Mouse (Mus musculus) heart, postnatal 0 days (tissue): Measurements from ENCODE around the gene Rassf2. TPM values are rescaled to one million over a fixed set of nuclear protein-coding genes. Genes with fewer than 3 reads are reported as not detected.

ENCODE experiments used
- ATAC-seq: fragments of 200-750 bp; cut with Nextera tagmentation; 2 replicates; pipeline ENCODE4 v1.8.0; 2017; ENCODE audit warnings: low read depth, moderate number of reproducible peaks, moderate library complexity; ENCODE audit not compliant: insufficient read depth
- DNase-seq: peaks from one replicate; pipeline ENCODE4 v3.0.0-alpha.2; 2016; ENCODE audit warnings: low spot score
- H3K27ac ChIP-seq: fragments of 300-500 bp; sonication (generic); 2 replicates; pipeline ENCODE4 v1.5.1; 2014; ENCODE audit warnings: low read depth, mild to moderate bottlenecking
- H3K27me3 ChIP-seq: fragments of 300-500 bp; sonication (generic); 2 replicates; pipeline ENCODE4 v1.6.1; 2014; ENCODE audit warnings: low read length, mixed read lengths; ENCODE audit not compliant: control insufficient read depth, insufficient read depth
- H3K36me3 ChIP-seq: fragments of 300-500 bp; sonication (generic); replicated peaks from 2 replicates; pipeline ENCODE4 v1.6.1; 2014; ENCODE audit warnings: low read length, mixed read lengths; ENCODE audit not compliant: control insufficient read depth, insufficient read depth
- H3K4me1 ChIP-seq: fragments of 300-500 bp; sonication (generic); 2 replicates; pipeline ENCODE4 v1.6.1; 2014; ENCODE audit warnings: antibody characterized with exemption; ENCODE audit not compliant: control insufficient read depth, insufficient read depth
- H3K4me2 ChIP-seq: fragments of 300-500 bp; sonication (generic); 2 replicates; pipeline ENCODE4 v1.6.1; 2014; ENCODE audit warnings: low read depth, mild to moderate bottlenecking, low read length, moderate library complexity
- H3K4me3 ChIP-seq: fragments of 300-500 bp; sonication (generic); 2 replicates; pipeline ENCODE4 v1.5.1; 2014; ENCODE audit warnings: low read depth, low read length
- H3K9ac ChIP-seq: fragments of 300-500 bp; sonication (generic); replicated peaks from 2 replicates; pipeline ENCODE4 v1.6.1; 2014; ENCODE audit warnings: low read depth, low read length, mixed read lengths
- H3K9me3 ChIP-seq: fragments of 300-500 bp; sonication (generic); replicated peaks from 2 replicates; pipeline ENCODE4 v1.6.1; 2016; ENCODE audit warnings: low read length; ENCODE audit not compliant: control insufficient read depth
- CTCF ChIP-seq: IDR thresholded peaks from 2 replicates; pipeline ENCODE4 v1.5.1; 2016; ENCODE audit warnings: antibody characterized with exemption, control low read depth, low read depth
- EP300 ChIP-seq: IDR thresholded peaks from 2 replicates; pipeline ENCODE4 v1.6.1; 2016; ENCODE audit warnings: antibody characterized with exemption, low read depth
- WGBS: fragments of 180-500 bp; shearing (Covaris S2); extraction: QIAGEN DNeasy Blood & Tissue Kit; methylation state at CpG from one replicate; pipeline ENCODE4 v1.1.7; 2014; 5-methylcytosine and 5-hydroxymethylcytosine counted together
- polyA plus RNA-seq: library from polyadenylated mRNA; unstranded; fragments of >200 nt; fragmentation: Nextera tagmentation; extraction: Ambion mirVana; gene quantifications from 2 replicates; pipeline ENCODE4 v1.2.1, GENCODE M21; 2015
- total RNA-seq: library from RNA; depleted of rRNA; stranded (reverse); fragments of >200 nt; gene quantifications from 2 replicates; pipeline ENCODE4 v1.2.3, GENCODE M21; 2014; ENCODE audit warnings: low replicate concordance

Rassf2 gene
- total and polyA plus RNA-seq, 2 experiments from 2014 or later = 2.7 to 5.2 TPM

DNA sequence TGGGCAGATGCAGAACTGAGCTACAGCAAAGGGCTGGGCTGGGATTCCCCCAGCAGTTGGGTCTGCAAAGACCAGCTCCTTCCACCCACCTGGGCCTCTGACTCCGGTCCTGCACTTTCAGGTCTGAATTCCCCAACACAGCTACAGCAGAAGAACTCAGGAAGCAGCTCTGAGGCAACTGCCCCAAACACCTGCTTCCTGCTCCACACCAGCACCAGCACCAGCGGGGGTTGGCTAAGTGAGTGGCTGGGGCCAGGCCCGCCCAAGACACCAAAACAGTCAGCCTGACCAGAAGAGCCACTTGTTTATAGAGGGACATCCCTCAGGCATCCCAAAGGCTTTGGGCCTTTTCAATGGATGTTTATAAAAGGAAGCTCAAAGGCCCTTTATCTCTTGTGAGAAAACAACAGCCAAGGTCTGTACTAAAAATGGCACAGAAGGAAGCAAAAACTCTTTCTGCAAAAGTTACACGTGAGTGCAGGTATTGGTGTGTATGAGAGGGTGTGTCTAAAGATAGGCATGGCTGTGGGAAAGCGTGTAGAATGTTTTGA is 9.0 kb downstream of the Rassf2 start:
- Histone ChIP-seq H3K9me3 (no peaks in the 10 kb centered on the region), H3K27me3 (no peaks in the 10 kb centered on the region), H3K36me3 (no peaks in the 10 kb centered on the region), H3K4me3 (peak overlapping the region; percentile 13; the same call in 1 of the 2 replicates), H3K27ac (peak overlapping the region; percentile 76), H3K4me2 (peak overlapping the region; percentile 31; the same call in 1 of the 2 replicates), H3K4me1 (peaks cover 17% of the 10 kb centered on the region; the same call in 1 of the 2 replicates), H3K9ac (no peak overlapping the region)
- no peak for TF ChIP-seq CTCF
- 44% methylated on average over 5 of the region's 5 CpGs for WGBS
- DNase-seq = no peak
- ATAC-seq = no peak

DNA sequence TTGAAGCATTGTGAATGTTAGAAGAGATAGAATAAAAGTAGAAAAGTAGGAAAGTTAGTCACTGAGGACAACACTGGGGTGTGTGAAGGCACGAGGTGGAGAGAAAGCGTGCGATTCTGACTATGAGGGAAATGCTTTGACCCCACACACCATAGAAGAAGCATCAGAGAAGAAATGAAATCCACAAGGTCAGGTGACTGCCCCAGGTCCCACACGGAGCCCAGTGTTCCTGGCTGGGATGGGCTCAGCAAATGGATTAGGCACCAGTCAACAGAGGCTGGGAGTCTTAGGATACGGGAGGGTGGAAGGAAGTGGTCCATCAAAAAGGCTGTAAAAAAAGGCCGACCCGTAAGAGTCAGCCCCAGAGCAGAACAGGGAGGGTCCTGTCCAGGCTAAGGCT is 9.6 kb downstream of the Rassf2 start:
- Histone ChIP-seq H3K4me2 (peak overlapping the region; percentile 31; the same call in 1 of the 2 replicates), H3K4me3 (peak overlapping the region; percentile 13; the same call in 1 of the 2 replicates), H3K27ac (peak overlapping the region; percentile 76), H3K36me3 (no peaks in the 10 kb centered on the region), H3K4me1 (peaks cover 17% of the 10 kb centered on the region; the same call in 1 of the 2 replicates), H3K9me3 (no peaks in the 10 kb centered on the region), H3K27me3 (no peaks in the 10 kb centered on the region), H3K9ac (no peak overlapping the region)
- no peak for ATAC-seq
- 79% methylated on average over 7 of the region's 7 CpGs for WGBS
- no peak for TF ChIP-seq EP300
- TF ChIP-seq CTCF = no peak
- DNase-seq = no peak

DNA sequence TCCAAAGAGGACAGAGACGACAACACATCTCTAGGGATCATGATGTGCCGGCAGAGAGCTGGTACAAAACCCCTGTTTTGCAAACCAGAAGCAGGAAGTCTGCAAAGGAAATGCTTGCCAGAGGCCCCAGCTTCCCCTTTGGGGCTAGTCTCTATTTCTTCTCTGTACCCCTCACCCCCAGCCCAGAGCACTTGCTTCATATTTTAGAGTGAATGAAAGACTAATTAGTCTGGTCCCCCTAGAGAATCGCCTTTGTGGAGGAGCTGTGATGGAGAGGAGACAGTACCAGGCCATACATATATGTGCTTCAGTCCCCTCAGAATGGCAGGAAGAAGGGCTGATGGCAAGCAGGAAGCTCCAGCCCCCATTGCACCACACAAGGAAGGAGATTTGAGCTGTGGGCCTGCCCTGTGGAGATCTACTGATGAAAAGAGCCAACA is 10.7 kb downstream of the Rassf2 start:
- Histone ChIP-seq H3K36me3 (no peaks in the 10 kb centered on the region), H3K27ac (peak overlapping the region; percentile 76), H3K4me3 (peak overlapping the region; percentile 1; the same call in 1 of the 2 replicates), H3K4me2 (peak overlapping the region; percentile 31; the same call in 1 of the 2 replicates), H3K4me1 (peaks cover 12% of the 10 kb centered on the region; the same call in 1 of the 2 replicates), H3K9me3 (no peaks in the 10 kb centered on the region), H3K9ac (no peak overlapping the region), H3K27me3 (no peaks in the 10 kb centered on the region)
- DNase-seq = no peak
- no peak for TF ChIP-seq EP300
- no peak for ATAC-seq
- 53% methylated on average over 3 of the region's 3 CpGs for WGBS

DNA sequence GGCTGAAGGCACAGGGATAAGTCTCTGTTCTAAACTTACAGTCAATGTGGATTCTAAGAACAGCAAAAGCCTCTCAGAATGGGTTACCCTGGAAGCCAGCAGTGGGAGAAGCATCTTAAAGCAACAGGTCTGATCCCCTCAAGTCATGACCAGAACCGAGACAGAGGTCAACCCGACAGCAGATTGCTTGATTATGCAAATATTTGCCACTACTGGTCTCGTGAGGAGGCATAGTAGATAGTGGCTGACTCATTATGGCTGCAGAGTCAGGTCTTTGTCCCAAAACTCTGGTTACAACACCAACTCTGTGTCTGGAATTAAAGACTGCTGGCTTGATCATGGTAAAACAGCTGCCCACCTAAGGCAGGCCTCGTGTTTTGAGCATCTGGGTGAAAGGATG is 11.9 kb downstream of the Rassf2 start:
- Histone ChIP-seq H3K9me3 (no peaks in the 10 kb centered on the region), H3K27ac (no peak overlapping the region), H3K4me1 (peaks cover 12% of the 10 kb centered on the region; the same call in 1 of the 2 replicates), H3K4me2 (no peak overlapping the region), H3K4me3 (no peak overlapping the region), H3K27me3 (no peaks in the 10 kb centered on the region), H3K36me3 (no peaks in the 10 kb centered on the region), H3K9ac (no peak overlapping the region)
- no peak for DNase-seq
- no peak for ATAC-seq
- 56% methylated on average over 4 of the region's 4 CpGs for WGBS
- TF ChIP-seq CTCF = no peak
- TF ChIP-seq EP300 = no peak

DNA sequence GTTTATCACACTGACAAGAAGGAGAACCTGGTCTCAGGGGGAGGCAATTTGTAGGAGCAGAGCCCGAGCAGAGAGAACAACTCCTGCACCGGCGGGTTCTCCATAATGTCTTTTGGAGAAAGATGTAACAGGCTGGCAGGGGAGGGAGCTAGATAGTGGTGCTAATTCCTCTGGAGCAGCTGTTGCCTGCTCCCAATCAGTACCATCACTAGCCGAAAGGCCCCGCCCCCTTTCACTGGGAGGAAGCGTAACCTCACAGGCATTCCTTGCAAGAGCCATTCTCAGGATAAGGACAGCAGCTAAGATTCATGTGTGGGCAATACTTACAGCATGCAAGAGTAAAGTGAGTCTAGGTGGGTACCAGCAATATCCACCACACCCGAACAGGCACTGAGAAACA is 12.4 kb downstream of the Rassf2 start:
- 27% methylated on average over 7 of the region's 7 CpGs for WGBS
- Histone ChIP-seq H3K9ac (0 out of 2 replicates have a peak overlapping the region, but pooled peaks have one; percentile 3), H3K27ac (no peak overlapping the region), H3K9me3 (no peaks in the 10 kb centered on the region), H3K36me3 (no peaks in the 10 kb centered on the region), H3K4me2 (no peak overlapping the region), H3K27me3 (no peaks in the 10 kb centered on the region), H3K4me3 (no peak overlapping the region), H3K4me1 (peaks cover 12% of the 10 kb centered on the region; the same call in 1 of the 2 replicates)
- ATAC-seq (no peak), DNase-seq (no peak)
- TF ChIP-seq CTCF (no peak), EP300 (no peak)

DNA sequence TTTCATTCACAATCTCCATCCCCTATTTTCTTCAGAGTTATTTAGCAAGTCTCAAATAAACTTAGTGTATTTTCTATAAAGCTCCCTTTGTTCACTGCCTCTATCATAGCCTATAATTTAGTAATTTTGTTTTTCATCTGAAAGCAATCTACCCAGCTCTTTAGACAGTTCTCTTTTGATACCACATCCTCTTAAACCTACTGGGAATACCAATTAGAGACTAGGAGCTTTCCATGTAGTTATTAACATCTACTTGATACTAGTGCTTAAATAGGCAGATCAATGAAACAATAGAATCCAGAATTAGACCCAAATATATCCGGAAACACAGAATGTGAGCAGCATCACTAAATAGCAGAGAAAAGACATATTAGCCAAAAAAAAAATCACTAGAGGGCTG is 14.0 kb downstream of the Rassf2 start:
- Histone ChIP-seq H3K27me3 (no peaks in the 10 kb centered on the region), H3K9me3 (no peaks in the 10 kb centered on the region), H3K4me3 (no peak overlapping the region), H3K9ac (no peak overlapping the region), H3K36me3 (peaks cover 9% of the 10 kb centered on the region), H3K27ac (no peak overlapping the region), H3K4me2 (no peak overlapping the region), H3K4me1 (peaks cover 5% of the 10 kb centered on the region; the same call in 1 of the 2 replicates)
- 92% methylated on average over 1 of the region's 1 CpGs for WGBS
- ATAC-seq (no peak), DNase-seq (no peak)
- TF ChIP-seq CTCF (no peak), EP300 (no peak)
